Mouse (Mus musculus) thymus, postnatal 36 days (tissue): Measurements from ENCODE around the gene 4930452B06Rik.
A peak's percentile ranks its signal among the peaks of the same experiment; 100 is the strongest.
"Not testable (repeated sequence)": the region's sequence is repeated elsewhere in the genome, so short reads cannot be mapped to it uniquely, and the experiment has no call there.

Experiments
- DNase-seq, 2 experiments: peaks; one replicate each; pipeline ENCODE4 v3.0.0; 2022; ENCODE audit warnings: mixed read lengths in 2 of 2

The 4930452B06Rik gene

GRCm38 (mm10) chr14:8665636-8666411 lies at the start of gene 4930452B06Rik:
Gene 4930452B06Rik (minus strand): TSS chr14:8666240.
- peak; percentile 77 to 87 for DNase-seq

- DNase-seq = no peak
Observed at GRCm38 (mm10) chr14:8712674-8713073, 46.6 kb upstream of the 4930452B06Rik start.

GRCm38 (mm10) chr14:8689451-8689850 lies 23.4 kb upstream of the 4930452B06Rik start:
- DNase-seq = no peak

- no peak for DNase-seq
Observed at GRCm38 (mm10) chr14:8688462-8688861, 22.4 kb upstream of the 4930452B06Rik start.

GRCm38 (mm10) chr14:8686185-8686584 lies 20.1 kb upstream of the 4930452B06Rik start:
- no peak for DNase-seq

GRCm38 (mm10) chr14:8679896-8680295 lies 13.9 kb upstream of the 4930452B06Rik start:
- DNase-seq = no peak

GRCm38 (mm10) chr14:8660359-8660758 lies 5.7 kb downstream of the 4930452B06Rik start:
- no peak for DNase-seq

GRCm38 (mm10) chr14:8641650-8642279 lies 24.3 kb downstream of the 4930452B06Rik start:
- peak in 1 of 2 experiments; percentile 35 for DNase-seq

- peak; percentile 57 to 68 for DNase-seq
Observed at GRCm38 (mm10) chr14:8632211-8632610, 33.8 kb downstream of the 4930452B06Rik start.

GRCm38 (mm10) chr14:8628406-8628805 lies 37.6 kb downstream of the 4930452B06Rik start:
- DNase-seq = no peak

- DNase-seq = no peak
Observed at GRCm38 (mm10) chr14:8627481-8627880, 38.6 kb downstream of the 4930452B06Rik start.

GRCm38 (mm10) chr14:8621164-8621563 lies 44.9 kb downstream of the 4930452B06Rik start:
- DNase-seq = peak in 1 of 2 experiments; percentile 19

- no peak for DNase-seq
Observed at GRCm38 (mm10) chr14:8620580-8620979, 45.5 kb downstream of the 4930452B06Rik start.

- peak; percentile 27 to 42 for DNase-seq
Observed at GRCm38 (mm10) chr14:8615636-8616035, 50.4 kb downstream of the 4930452B06Rik start.

- DNase-seq = not testable (repeated sequence)
Observed at GRCm38 (mm10) chr14:8614430-8614829, 51.6 kb downstream of the 4930452B06Rik start.

GRCm38 (mm10) chr14:8612080-8612479 lies 54.0 kb downstream of the 4930452B06Rik start:
- DNase-seq = no peak

GRCm38 (mm10) chr14:8610108-8610507 lies 55.9 kb downstream of the 4930452B06Rik start:
- no peak for DNase-seq

- peak; percentile 66 to 74 for DNase-seq
Observed at GRCm38 (mm10) chr14:8608559-8609171, 57.4 kb downstream of the 4930452B06Rik start.

GRCm38 (mm10) chr14:8604898-8605297 lies 61.1 kb downstream of the 4930452B06Rik start:
- DNase-seq = no peak

- no peak for DNase-seq
Observed at GRCm38 (mm10) chr14:8585031-8585430, 81.0 kb downstream of the 4930452B06Rik start.

- not testable (repeated sequence) for DNase-seq
Observed at GRCm38 (mm10) chr14:8551006-8551405, 115.0 kb downstream of the 4930452B06Rik start.

GRCm38 (mm10) chr14:8549108-8549507 lies 116.9 kb downstream of the 4930452B06Rik start:
- no peak for DNase-seq

GRCm38 (mm10) chr14:8536024-8536423 lies 130.0 kb downstream of the 4930452B06Rik start:
- DNase-seq = no peak

- no peak for DNase-seq
Observed at GRCm38 (mm10) chr14:8525232-8525631, 140.8 kb downstream of the 4930452B06Rik start.
